Mouse (Mus musculus) liver, adult 2 months (tissue): Measurements from ENCODE around the gene Ift43. TPM values are rescaled to one million over a fixed set of nuclear protein-coding genes. Genes with fewer than 3 reads are reported as not detected.

Experiments used
- DNase-seq: peaks from one replicate; pipeline ENCODE4 v3.0.0-alpha.2; 2011; ENCODE audit warnings: low read depth, low spot score; ENCODE audit errors: extremely low read depth
- H3K27ac ChIP-seq: fragments of 200-500 bp; replicated peaks from 2 replicates; pipeline ENCODE4 v1.5.1; 2012; ENCODE audit warnings: low read depth, mild to moderate bottlenecking, control low read depth, inconsistent platforms, low read length; ENCODE audit not compliant: insufficient read depth
- H3K27me3 ChIP-seq: fragments of 200-500 bp; 2 replicates; pipeline ENCODE4 v1.6.1; 2012; ENCODE audit warnings: mild to moderate bottlenecking, moderate library complexity, low read length, inconsistent platforms; ENCODE audit not compliant: control insufficient read depth, insufficient read depth
- H3K36me3 ChIP-seq: fragments of 200-500 bp; 2 replicates; pipeline ENCODE4 v1.6.1; 2012; ENCODE audit warnings: low read length, inconsistent platforms; ENCODE audit not compliant: control insufficient read depth, insufficient read depth
- H3K4me1 ChIP-seq: fragments of 200-500 bp; 2 replicates; pipeline ENCODE4 v1.6.1; 2011; ENCODE audit warnings: low read length; ENCODE audit not compliant: control insufficient read depth, insufficient read depth
- H3K4me3 ChIP-seq: fragments of 200-500 bp; 2 replicates; pipeline ENCODE4 v1.5.1; 2011; ENCODE audit warnings: low read depth, mild to moderate bottlenecking, control low read depth, low read length, moderate library complexity; ENCODE audit not compliant: insufficient read depth
- H3K79me2 ChIP-seq: fragments of 200-500 bp; 2 replicates; pipeline ENCODE4 v1.6.1; 2012; ENCODE audit warnings: inconsistent platforms, mild to moderate bottlenecking, low read length, moderate library complexity; ENCODE audit not compliant: control insufficient read depth, insufficient read depth
- H3K9ac ChIP-seq: fragments of 200-500 bp; 2 replicates; pipeline ENCODE4 v1.6.1; 2012; ENCODE audit warnings: low read depth, mild to moderate bottlenecking, control low read depth, inconsistent platforms, low read length
- CTCF ChIP-seq: fragments of 200-500 bp; IDR thresholded peaks from 2 replicates; pipeline ENCODE4 v1.5.1; 2011; ENCODE audit warnings: low read depth, low read length, control low read depth
- POLR2A ChIP-seq: fragments of 200-500 bp; IDR thresholded peaks from 2 replicates; pipeline ENCODE4 v1.6.1; 2011; ENCODE audit warnings: low read length, control low read depth; ENCODE audit not compliant: insufficient read depth; ENCODE audit errors: extremely low read depth
- WGBS: fragments of 180-500 bp; shearing (Covaris S2); methylation state at CpG from one replicate; pipeline ENCODE4 v1.1.7; 2018; 5-methylcytosine and 5-hydroxymethylcytosine counted together
- polyA plus RNA-seq: library from polyadenylated mRNA; depleted of rRNA; stranded (reverse); fragments of >200 nt; gene quantifications from 2 replicates; pipeline ENCODE4 v1.2.3, GENCODE M21; 2012
- total RNA-seq: library from RNA; depleted of rRNA; stranded (reverse); fragments of >200 nt; gene quantifications from 2 replicates; pipeline ENCODE4 v1.2.3, GENCODE M21; 2014

Ift43 gene
- total and polyA plus RNA-seq, 2 experiments, result 3.5 to 4.5 TPM

DNA sequence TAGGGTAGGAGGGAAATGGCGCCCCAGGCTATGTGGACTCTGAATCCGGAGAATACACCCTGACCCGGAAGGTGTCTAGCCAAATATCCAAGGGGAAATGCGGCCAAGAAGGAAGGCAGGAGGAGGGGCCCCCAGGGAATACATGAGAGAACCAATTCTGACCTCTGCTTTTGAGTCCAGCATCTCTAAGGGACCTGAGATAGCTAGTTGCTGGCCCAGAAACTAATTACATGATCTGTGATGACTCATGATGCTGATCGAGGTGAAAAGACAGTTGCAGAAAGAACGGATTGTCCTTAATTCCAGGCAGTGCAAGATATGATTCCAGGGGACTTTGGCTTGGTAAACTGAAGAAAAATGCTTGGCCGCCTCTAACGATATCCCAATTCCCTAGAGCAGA is 25.4 kb upstream of the Ift43 start:
- no peaks in the 10 kb centered on the region for H3K36me3 ChIP-seq
- H3K27ac ChIP-seq, result no peak overlapping the region
- H3K79me2 ChIP-seq, result no peaks in the 10 kb centered on the region
- H3K4me1 ChIP-seq, result no peaks in the 10 kb centered on the region
- no peak overlapping the region for H3K9ac ChIP-seq
- TF ChIP-seq POLR2A, result no peak
- no peak for TF ChIP-seq CTCF
- no peak overlapping the region for H3K4me3 ChIP-seq
- DNase-seq, result no peak
- WGBS, result 85% methylated on average over 8 of the region's 8 CpGs
- no peaks in the 10 kb centered on the region for H3K27me3 ChIP-seq

DNA sequence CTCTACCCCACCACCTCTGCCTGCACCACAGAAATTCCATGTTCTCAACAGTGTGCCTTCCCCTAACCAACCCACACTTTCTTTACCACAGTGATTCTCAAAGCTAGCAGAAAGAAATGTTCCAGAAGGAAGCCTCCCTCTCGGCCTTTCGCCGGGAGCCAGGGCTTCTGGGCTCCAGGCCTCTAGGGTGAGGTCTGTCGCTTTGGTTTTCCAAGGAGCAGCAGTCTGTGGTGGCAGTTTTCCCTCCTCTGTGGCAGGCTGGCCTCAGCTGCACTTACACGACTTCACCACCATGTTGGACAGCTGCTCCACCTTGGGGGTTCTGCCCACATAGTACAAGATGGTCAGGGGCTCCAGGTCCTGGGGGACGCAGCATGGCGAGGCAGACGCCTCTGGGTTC is 24.8 kb upstream of the Ift43 start:
- Histone ChIP-seq H3K4me3 (no peak overlapping the region), H3K27ac (no peak overlapping the region), H3K4me1 (no peaks in the 10 kb centered on the region), H3K36me3 (no peaks in the 10 kb centered on the region), H3K9ac (no peak overlapping the region), H3K27me3 (no peaks in the 10 kb centered on the region), H3K79me2 (no peaks in the 10 kb centered on the region)
- DNase-seq, result no peak
- TF ChIP-seq CTCF (no peak), POLR2A (no peak)
- WGBS, result 92% methylated on average over 8 of the region's 8 CpGs

DNA sequence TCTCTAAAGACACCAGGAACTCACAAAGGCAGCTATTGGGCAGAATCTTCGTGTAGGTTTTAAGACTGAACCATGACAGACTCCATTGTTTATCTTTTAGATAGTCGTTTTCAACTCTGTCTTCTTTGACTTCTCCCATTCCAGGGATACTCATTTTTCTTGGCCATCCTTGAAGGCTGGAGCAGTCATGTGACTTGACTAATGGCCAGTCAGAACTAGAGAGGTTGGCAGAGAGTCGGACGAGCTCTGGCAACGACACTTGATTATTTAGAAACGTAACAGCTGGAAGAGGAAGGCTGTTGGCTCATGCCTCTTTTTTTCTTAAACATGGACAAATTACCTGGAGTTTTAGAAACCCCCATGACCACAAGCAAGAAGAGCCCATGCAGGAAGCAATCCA is 23.0 kb upstream of the Ift43 start:
- 68% methylated on average over 6 of the region's 6 CpGs for WGBS
- TF ChIP-seq POLR2A (no peak), CTCF (no peak)
- peak; percentile 16 for DNase-seq
- no peaks in the 10 kb centered on the region for H3K79me2 ChIP-seq
- H3K27me3 ChIP-seq, result no peaks in the 10 kb centered on the region
- no peaks in the 10 kb centered on the region for H3K36me3 ChIP-seq
- no peak overlapping the region for H3K27ac ChIP-seq
- H3K4me1 ChIP-seq, result no peaks in the 10 kb centered on the region
- no peak overlapping the region for H3K9ac ChIP-seq
- H3K4me3 ChIP-seq, result no peak overlapping the region

DNA sequence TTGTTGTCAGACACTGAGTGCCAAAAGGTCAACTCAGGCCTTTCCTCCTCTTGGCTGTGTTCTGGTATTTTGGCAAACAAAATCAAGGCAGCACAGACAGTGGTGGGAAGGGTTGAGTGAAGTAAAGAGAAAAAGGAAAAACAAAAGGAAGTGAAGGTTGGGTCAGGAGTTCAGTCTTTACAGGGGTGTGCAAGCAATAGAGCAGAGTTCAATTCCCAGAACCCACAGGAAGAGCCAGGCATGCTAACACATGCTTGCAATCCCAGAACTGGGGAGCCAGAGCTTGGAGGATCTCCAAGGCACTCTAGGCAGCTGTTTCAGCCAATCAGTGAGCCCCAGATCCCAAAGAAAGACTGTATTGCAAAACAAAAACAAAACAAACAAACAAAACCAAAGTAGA is 17.5 kb upstream of the Ift43 start:
- no peaks in the 10 kb centered on the region for H3K79me2 ChIP-seq
- DNase-seq, result peak; percentile 61
- TF ChIP-seq POLR2A, result no peak
- no peak for TF ChIP-seq CTCF
- no peak overlapping the region for H3K27ac ChIP-seq
- H3K9ac ChIP-seq, result no peak overlapping the region
- H3K4me1 ChIP-seq, result no peaks in the 10 kb centered on the region
- no peaks in the 10 kb centered on the region for H3K36me3 ChIP-seq
- no peaks in the 10 kb centered on the region for H3K27me3 ChIP-seq
- no peak overlapping the region for H3K4me3 ChIP-seq

DNA sequence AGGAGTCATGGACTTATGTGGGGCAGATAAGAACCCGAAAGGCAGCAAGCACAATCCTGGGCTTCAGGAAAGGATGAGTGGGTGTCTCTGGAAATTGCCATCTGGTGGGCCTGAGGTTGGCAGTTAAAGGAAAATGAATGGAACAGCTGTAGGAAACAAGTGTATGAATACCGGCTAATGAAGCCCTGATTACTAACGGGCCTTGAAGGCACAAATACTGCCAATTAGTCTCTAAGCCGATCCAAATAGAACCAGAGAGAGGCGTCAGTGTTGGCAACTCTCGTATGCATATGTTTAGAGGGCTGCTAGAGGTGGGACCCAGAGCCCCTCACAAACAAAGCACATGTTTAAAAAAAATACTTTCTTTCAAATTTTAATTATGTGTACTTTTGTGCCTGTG is 10.9 kb upstream of the Ift43 start:
- DNase-seq, result no peak
- 89% methylated on average over 6 of the region's 6 CpGs for WGBS
- TF ChIP-seq CTCF, result no peak
- TF ChIP-seq POLR2A, result no peak
- H3K4me1 ChIP-seq, result no peaks in the 10 kb centered on the region
- no peaks in the 10 kb centered on the region for H3K27me3 ChIP-seq
- no peak overlapping the region for H3K9ac ChIP-seq
- H3K36me3 ChIP-seq, result no peaks in the 10 kb centered on the region
- no peaks in the 10 kb centered on the region for H3K79me2 ChIP-seq
- H3K27ac ChIP-seq, result no peak overlapping the region
- no peak overlapping the region for H3K4me3 ChIP-seq

DNA sequence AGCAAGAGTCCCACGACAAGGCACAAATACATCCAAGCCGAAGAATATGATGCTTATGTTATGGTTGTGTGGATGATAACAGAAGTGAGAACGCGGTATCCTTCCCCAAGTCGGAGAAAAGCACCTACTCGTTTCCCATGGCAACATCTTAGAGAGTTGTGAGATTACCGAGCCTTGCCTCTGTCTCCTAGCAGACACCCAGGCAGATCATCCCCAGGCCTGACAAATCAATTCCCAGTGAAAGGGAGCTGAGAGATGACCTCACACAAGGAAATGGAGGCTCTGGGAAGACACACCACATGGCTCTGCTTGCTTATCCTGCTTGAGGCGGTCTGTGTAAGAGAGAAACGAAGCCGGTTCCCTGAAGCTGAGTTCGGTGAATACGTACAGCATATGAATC is 7.7 kb upstream of the Ift43 start:
- no peaks in the 10 kb centered on the region for H3K79me2 ChIP-seq
- H3K27me3 ChIP-seq, result 0 out of 2 replicates have a peak, but pooled peaks cover 3% of the 10 kb centered on the region
- no peak for DNase-seq
- no peaks in the 10 kb centered on the region for H3K36me3 ChIP-seq
- no peak overlapping the region for H3K4me3 ChIP-seq
- TF ChIP-seq CTCF (no peak), POLR2A (no peak)
- no peaks in the 10 kb centered on the region for H3K4me1 ChIP-seq
- no peak overlapping the region for H3K9ac ChIP-seq
- H3K27ac ChIP-seq, result no peak overlapping the region
- 84% methylated on average over 12 of the region's 12 CpGs for WGBS
